Mouse (Mus musculus): ENCODE measurements around the gene AC140267.1.

AC140267.1 gene

DNA sequence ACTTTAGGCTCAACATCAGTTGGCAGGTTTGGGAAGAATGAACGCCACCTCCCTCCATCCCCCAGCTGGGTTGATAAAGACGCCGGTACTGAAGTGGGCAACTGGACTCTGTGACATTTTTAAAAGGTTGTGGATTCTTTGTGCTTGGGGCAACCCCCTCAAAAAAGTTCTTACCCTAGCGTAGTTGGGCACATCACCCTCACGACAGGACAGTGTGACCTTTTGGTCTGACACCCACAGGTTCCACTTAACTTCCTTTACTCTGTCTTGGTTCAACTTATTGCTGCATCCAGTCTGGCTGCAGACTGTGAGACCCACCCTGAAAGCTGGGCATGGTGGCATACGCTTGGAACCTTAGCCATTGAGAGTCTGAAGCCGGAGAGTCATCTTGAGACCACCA, 11.9 kb upstream of the AC140267.1 start:
- in situ Hi-C loops (cut with MboI; ENCODE audit: low pct_unique_long_range_greater_than_20kb in 1 of 2, low sequenced_read_pairs in 2 of 2, unreplicated experiment in 1 of 2) = loop anchor here in 1 of 2 experiments (5.0 kb wide), 1 partner anchor 111 kb away; no protein-coding TSS in a partner anchor

DNA sequence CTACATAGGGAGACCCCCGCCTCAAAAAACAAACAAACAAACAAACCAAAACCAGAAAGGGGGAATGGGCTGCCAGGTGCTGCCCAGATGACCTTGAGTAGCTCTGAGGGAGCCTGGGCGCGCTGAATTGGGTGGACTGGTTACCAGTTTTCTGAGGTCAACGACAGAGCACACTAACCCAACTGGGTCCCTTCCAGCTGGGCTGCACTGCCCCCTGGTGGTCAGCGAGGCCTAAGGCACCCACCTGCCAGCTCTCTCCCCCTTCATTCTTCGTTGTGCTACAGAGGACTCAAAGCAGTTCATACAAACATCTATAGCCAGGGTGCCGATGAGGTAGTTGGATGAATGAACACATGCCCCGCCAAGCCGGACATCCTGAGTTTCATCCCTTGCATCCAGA, 10.4 kb upstream of the AC140267.1 start:
- in situ Hi-C loops (cut with MboI; ENCODE audit: low pct_unique_long_range_greater_than_20kb in 1 of 2, low sequenced_read_pairs in 2 of 2, unreplicated experiment in 1 of 2) = no loop called here

DNA sequence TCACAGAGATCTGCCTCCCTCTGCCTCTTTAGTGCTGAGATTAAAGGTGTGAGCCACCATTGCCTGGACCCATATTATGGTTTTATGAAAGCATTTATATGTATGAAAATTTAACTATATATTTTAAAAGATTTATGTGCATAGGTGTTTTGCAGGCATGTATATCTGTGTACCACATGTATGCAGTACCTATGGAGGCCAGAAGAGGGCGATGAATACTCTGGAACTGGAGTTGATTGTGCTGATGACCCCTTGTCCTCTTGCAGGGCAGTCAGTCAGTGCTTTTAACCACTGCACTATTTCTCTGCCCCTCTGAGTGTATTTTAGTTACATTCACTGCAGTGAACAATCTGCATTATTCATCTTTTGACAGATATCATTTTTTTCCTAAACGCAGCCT, 9.8 kb upstream of the AC140267.1 start:
- in situ Hi-C loops (cut with MboI; ENCODE audit: low pct_unique_long_range_greater_than_20kb in 1 of 2, low sequenced_read_pairs in 2 of 2, unreplicated experiment in 1 of 2) = no loop called here

DNA sequence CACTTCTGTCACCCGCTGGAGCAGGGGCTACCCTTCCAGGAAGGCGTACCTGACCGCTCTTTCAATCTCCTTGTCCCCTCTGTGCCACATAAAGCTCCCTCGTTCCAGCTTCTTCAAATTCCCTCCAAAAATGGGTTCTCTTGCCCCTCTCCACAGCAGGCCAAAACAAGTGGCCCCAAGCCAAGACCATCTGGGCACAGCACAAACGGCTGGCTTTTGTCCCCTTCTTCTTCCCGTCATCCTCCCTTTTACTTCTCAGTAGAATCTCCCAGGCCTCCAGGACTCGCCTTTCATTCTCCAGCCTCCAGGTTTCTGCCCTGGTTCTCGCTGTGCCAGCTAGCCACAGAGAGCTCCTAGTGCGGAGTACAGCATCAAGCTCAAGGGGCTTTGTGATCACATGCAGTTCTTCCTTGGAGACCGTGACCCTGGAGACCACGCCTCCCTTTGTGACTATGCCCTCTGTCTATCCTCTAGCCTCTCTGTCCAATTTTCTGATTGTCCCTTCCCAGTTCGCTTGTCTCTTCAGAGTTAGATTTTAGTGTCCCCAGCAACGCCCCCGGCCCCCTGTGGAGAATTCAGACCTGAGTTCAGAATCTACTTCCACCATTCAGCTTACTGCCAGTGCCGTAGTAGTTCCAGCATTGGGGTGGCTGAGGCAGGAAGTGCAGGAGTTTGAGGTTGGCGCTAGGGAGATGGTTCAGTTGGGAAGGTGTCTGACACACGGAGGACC, 7.4 kb upstream of the AC140267.1 start:
- in situ Hi-C loops (cut with MboI; ENCODE audit: low pct_unique_long_range_greater_than_20kb in 1 of 2, low sequenced_read_pairs in 2 of 2, unreplicated experiment in 1 of 2) = no loop called here

DNA sequence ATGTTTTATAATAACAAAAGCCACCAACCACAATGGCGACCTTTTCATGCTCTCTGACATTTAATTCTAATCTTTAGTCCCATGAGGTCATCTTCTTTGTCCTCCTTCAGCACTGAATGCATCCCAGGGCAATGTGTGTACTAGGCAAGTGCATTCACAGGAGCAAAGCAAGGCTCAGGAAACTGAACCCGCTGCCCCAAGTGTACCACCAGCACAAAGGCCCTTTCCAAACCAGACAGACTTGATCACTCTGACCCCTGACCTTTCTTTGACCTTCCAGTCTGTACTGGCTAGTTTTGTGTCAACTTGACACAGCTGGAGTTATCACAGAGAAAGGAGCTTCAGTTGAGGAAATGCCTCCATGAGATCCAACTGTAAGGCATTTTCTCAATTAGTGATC, 3.3 kb upstream of the AC140267.1 start:
- in situ Hi-C loops (cut with MboI; ENCODE audit: low pct_unique_long_range_greater_than_20kb in 1 of 2, low sequenced_read_pairs in 2 of 2, unreplicated experiment in 1 of 2) = no loop called here

DNA sequence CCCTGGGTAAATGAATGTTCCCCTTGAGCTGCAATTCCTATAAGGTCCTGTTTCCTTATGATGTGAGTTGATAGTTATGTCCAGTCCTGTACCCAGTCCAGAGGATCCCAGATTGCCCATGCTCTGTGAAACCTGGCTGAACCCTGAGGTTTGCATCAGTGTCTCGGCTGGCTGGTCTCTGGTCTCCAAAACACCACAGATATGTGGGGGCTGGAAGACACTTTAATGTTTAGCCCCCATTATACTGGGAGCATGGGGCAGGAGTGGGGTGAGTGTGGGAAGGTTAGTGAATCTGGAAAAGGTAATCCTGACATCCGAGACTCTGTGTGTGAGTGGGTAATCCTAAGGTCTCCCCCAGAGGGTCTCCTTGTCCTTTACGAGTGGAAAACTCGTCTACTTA, 2.6 kb upstream of the AC140267.1 start:
- in situ Hi-C loops (cut with MboI; ENCODE audit: low pct_unique_long_range_greater_than_20kb in 1 of 2, low sequenced_read_pairs in 2 of 2, unreplicated experiment in 1 of 2) = no loop called here

DNA sequence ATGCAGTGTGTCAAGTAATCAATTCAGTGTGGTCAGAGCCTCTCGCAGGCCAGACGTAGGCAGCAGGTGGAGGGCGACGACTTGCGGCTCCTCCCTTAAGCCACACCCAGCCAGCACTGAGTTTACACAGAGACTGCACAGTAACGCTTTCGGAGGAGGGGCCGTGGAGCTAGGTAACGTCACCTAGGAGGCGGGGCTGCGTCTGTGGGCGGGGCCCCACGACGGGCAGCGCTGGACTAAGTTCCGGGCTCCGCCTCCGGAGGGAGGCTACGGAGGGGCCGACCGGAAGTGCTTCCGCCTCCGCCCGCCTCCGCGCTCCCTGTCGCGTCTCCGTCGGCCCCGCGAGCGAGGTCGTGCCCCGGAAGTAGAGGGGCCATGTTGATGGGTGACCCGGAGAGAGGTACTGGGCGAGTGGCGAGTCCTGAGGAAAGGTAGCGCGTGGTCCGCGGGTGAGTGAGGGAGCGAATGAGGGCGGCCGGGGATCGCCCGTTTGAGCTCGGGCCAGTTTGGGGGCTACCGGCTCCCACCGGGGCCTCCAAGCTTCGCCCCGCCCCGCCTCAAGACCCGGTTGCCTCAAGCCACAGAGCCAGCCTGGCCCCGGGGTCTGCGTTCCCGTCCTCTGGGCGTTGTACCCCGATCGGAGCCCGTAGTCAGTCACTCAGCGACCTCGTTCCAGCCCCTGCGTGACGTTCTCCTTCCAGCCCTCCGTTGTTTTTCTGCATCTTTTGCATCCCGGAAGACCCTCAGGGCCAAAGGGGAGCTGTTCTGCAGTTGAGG, 1.7 kb upstream of the AC140267.1 start, which contains the start of gene Mief1:
Gene Mief1 (plus strand): TSS at position 286 of the 777 bp plus-strand sequence.
- in situ Hi-C loops (cut with MboI; ENCODE audit: low pct_unique_long_range_greater_than_20kb in 1 of 2, low sequenced_read_pairs in 2 of 2, unreplicated experiment in 1 of 2) = no loop called here

DNA sequence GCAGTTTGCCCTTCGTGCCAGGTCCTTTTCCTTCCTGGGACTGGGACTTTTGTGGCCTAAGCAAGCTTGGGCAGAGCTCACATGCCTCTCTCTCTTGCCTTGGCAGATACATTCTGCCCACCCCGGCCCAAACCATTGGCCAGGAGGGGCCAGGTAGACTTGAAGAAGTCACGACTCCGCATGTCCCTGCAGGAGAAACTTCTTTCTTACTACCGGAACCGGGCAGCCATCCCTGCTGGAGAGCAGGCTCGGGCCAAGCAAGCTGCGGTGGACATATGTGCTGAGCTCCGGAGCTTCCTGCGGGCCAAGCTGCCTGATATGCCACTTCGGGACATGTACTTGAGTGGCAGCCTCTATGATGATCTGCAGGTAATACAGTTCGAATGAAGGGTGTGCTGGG, 12.5 kb downstream of the AC140267.1 start:
- in situ Hi-C loops (cut with MboI; ENCODE audit: low pct_unique_long_range_greater_than_20kb in 1 of 2, low sequenced_read_pairs in 2 of 2, unreplicated experiment in 1 of 2) = no loop called here

DNA sequence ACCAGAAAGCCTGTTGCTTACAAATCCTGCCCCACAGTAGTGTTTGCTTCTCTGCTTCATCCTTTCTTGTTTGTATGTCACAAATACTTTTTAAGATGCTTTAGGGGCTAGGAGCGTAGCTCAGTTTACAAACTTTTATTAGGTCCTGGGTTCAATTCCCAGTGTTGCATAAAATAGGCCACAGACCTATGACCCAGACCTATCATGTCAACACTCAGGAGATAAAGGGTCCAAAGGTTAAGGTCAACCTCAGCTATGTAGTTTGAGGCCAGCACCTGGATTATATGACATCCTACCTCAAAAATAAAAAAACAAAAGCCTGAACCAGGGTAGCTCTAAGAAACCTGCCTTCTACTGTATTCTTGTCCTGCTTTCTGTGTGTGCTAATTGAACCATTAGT, 13.0 kb downstream of the AC140267.1 start:
- in situ Hi-C loops (cut with MboI; ENCODE audit: low pct_unique_long_range_greater_than_20kb in 1 of 2, low sequenced_read_pairs in 2 of 2, unreplicated experiment in 1 of 2) = no loop called here

DNA sequence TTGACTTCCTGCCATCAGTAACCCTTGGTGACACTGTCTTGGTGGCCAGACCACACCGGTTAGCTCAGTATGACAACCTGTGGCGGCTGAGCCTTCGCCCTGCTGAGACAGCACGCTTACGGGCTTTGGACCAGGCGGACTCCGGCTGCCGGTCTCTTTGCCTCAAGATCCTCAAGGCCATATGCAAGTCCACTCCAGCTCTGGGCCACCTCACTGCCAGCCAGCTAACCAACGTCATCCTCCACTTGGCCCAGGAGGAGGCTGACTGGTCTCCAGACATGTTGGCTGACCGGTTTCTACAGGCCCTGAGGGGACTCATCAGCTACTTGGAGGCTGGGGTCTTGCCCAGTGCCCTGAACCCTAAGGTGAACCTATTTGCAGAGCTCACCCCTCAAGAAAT, 14.0 kb downstream of the AC140267.1 start:
- in situ Hi-C loops (cut with MboI; ENCODE audit: low pct_unique_long_range_greater_than_20kb in 1 of 2, low sequenced_read_pairs in 2 of 2, unreplicated experiment in 1 of 2) = no loop called here

DNA sequence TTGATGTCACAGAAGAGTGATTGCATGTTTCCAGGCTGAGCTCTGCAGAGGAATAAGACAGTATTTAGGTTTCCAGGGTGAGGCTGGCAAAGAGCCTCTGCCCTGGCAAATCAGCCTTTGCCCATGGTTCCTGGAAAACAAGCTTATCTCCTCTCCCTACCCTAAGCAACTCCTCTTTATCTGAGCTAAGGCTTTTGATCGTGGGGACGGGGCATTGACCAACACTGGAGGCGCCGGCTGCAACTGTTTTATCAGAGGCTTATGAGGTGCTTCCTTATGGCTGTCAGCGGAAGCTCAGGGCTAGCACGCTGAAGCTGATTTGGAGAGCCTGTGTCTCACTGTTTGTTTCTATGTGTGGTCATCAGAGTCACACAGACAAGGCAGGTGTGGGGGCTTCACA, 15.0 kb downstream of the AC140267.1 start:
- in situ Hi-C loops (cut with MboI; ENCODE audit: low pct_unique_long_range_greater_than_20kb in 1 of 2, low sequenced_read_pairs in 2 of 2, unreplicated experiment in 1 of 2) = no loop called here

DNA sequence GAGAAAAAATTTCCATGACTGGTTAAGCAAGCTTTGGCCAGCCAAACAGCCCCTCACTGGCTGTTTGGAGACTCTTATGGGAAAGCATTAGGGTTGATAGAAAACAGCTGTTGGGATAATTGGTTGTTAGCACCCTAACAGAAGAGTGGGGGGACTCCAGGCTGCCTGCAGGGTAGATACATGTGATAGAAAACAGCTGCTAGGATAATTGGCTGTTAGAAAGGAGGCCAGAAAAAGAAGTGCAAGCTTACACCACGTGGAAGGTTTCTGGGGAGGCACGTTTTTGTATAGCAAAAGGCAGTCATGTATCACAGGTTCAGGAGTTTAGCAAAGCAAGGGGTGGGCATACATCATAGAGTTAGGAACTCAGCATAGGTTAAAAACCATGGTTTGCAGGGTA, 17.9 kb downstream of the AC140267.1 start:
- in situ Hi-C loops (cut with MboI; ENCODE audit: low pct_unique_long_range_greater_than_20kb in 1 of 2, low sequenced_read_pairs in 2 of 2, unreplicated experiment in 1 of 2) = no loop called here

DNA sequence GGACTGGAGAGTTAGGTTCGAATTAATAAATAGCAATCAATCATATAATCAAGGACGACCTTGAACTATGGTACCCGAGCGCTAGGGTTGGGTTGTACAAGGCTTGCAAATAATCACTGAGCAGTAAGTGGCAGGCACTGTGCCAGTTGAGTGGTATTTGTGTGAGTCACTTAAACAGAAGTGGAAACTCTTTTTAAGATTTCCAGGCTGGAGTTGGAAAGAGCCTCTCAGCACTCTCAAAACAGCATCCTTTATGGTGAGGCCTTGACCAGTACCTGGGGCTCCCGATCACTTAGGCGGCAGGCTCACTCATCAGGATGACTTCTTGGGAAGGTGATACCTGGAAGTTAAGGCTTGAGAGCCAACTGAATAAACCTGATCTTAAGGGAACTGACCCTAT, 18.6 kb downstream of the AC140267.1 start:
- in situ Hi-C loops (cut with MboI; ENCODE audit: low pct_unique_long_range_greater_than_20kb in 1 of 2, low sequenced_read_pairs in 2 of 2, unreplicated experiment in 1 of 2) = no loop called here

DNA sequence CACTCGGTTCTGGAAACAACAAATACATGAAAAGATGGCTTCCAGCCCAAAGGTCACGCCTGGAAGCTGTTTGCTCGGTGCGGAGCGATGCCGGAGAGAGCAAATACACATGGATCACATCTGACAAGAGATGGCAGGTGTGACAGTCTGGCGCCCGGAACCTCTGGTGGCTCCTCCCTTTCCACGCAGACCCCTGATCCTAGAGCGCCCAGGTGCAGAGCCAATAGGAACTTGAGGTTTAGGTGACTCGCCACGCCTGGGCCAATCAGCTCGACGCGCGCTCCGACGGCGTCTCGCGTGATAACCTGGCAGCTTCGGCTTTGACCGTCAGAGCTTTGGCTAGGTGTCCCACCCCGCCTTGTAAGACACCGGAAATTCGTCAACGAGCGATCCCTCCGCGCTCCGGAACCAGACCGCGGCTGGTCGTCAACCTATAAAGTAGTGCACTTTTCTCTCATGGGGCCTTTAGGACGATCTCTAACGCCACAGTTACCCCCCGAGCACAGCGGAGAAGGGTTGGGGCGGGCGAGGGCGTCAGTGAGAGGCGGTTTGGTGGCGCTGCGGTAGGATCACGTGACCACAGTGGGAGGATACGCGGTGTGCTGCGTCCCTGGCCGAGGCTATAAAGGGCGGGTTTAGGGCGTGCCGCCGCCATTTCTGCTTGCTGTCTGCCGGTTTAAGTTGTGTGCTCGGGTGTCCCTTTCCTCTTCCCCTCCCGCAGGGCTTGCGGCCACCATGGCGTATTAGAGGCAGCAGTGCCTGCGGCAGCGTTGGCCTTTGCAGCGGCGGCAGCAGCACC, 19.4 kb downstream of the AC140267.1 start, which contains the start of gene Atf4:
Gene Atf4 (plus strand): TSS at position 338 of the 799 bp plus-strand sequence.
- in situ Hi-C loops (cut with MboI; ENCODE audit: low pct_unique_long_range_greater_than_20kb in 1 of 2, low sequenced_read_pairs in 2 of 2, unreplicated experiment in 1 of 2) = no loop called here

DNA sequence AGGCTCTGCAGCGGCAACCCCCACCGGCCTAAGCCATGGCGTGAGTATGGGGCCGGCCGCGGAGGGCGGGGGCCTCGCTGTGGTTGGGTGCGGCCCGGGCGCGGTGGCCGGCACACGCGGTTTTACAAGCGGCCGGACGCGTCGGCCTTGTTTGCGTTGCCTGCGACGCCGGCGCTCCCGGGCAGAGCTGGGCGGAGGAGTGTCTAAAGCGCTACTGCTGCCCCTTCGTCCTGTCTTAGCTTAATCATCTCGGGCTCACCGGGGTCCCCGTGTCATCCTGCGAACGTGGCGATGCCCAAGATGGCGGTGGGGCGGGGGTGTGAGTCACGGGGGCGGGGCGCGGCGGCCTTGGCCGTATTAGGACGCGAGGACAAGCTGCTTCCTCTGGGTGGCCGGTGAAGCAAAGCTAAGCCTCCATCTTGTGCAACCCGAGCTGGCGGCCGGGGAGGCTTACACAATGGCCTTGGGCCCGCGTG, 20.0 kb downstream of the AC140267.1 start:
- in situ Hi-C loops (cut with MboI; ENCODE audit: low pct_unique_long_range_greater_than_20kb in 1 of 2, low sequenced_read_pairs in 2 of 2, unreplicated experiment in 1 of 2) = no loop called here

DNA sequence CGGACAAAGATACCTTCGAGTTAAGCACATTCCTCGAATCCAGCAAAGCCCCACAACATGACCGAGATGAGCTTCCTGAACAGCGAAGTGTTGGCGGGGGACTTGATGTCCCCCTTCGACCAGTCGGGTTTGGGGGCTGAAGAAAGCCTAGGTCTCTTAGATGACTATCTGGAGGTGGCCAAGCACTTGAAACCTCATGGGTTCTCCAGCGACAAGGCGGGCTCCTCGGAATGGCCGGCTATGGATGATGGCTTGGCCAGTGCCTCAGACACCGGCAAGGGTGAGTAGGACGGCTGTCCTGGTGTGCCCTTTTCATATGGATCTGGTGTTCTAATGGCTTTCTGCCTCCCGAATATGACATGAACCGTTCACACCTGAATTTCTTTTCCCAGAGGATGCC, 20.6 kb downstream of the AC140267.1 start:
- in situ Hi-C loops (cut with MboI; ENCODE audit: low pct_unique_long_range_greater_than_20kb in 1 of 2, low sequenced_read_pairs in 2 of 2, unreplicated experiment in 1 of 2) = no loop called here

DNA sequence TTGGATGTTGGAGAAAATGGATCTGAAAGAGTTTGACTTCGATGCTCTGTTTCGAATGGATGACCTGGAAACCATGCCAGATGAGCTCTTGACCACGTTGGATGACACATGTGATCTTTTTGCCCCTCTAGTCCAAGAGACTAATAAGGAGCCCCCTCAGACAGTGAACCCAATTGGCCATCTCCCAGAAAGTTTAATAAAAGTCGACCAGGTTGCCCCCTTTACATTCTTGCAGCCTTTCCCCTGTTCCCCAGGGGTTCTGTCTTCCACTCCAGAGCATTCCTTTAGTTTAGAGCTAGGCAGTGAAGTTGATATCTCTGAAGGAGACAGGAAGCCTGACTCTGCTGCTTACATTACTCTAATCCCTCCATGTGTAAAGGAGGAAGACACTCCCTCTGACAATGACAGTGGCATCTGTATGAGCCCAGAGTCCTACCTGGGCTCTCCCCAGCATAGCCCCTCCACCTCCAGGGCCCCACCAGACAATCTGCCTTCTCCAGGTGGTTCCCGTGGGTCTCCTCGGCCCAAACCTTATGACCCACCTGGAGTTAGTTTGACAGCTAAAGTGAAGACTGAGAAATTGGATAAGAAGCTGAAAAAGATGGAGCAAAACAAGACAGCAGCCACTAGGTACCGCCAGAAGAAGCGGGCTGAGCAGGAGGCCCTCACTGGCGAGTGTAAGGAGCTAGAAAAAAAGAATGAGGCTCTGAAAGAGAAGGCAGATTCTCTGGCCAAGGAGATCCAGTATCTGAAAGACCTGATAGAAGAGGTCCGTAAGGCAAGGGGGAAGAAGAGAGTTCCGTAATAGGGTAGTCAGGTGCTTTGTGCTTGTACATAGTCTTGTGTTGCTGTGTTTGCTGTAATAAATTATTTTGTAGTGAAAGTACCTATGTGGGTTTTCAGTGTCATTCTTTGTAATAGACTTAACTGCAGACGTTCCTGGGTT, 21.3 kb downstream of the AC140267.1 start:
- in situ Hi-C loops (cut with MboI; ENCODE audit: low pct_unique_long_range_greater_than_20kb in 1 of 2, low sequenced_read_pairs in 2 of 2, unreplicated experiment in 1 of 2) = no loop called here
